ENCODE assay signal across 10 mouse cellular contexts in the genomic region with DNA sequence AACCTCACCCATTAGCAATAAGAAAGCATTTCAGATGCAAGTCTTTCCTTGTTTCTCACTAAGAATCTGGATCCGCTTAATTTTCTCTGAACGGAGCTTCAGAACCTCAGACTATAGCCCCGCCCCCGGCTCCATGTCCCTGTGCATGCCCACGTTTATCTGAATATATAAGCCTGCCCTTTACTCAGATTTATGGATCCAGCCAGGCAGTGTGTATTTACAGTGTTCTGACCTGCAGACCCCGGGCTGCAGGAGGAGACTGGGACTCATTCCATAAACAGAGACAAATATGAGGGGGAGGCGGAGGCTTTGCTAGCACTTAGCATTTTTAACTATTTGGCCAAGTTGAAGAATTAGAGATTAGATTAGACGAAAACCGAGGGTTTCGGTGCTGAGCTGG.
DNase-seq lines count a peak whose midpoint lies in the region; ATAC-seq and TF ChIP-seq lines count a peak whose summit lies in the region.
"Had no signal": no experiment of that assay in that cellular context is flagged by ENCODE, and none has a peak within 500 bp of the region (broad histone marks: within the 10 kb centered on the region; RNA-seq: fewer than 3 reads in every experiment).

No protein-coding gene starts in this region.

- H3K9me3 ChIP-seq in lung, embryonic 15.5 days = no peaks in the 10 kb centered on the region
- H3K9me3 ChIP-seq in stomach, postnatal 0 days (ENCODE audit: control insufficient read depth, low read length) = no peaks in the 10 kb centered on the region
- no peaks in the 10 kb centered on the region for H3K9me3 ChIP-seq in forebrain, embryonic 11.5 days (ENCODE audit: control insufficient read depth, low read length)

- no peak for TF ChIP-seq EP300 in stomach, postnatal 0 days (optimal IDR thresholded peaks at IDR 0.05)

- H3K27ac ChIP-seq in lung, embryonic 15.5 days = peak overlapping the region; percentile 76
- peak overlapping the region; percentile 91; the same call in 1 of the 2 replicates for H3K27ac ChIP-seq in stomach, postnatal 0 days (replicated peaks)
- H3K27ac ChIP-seq in forebrain, embryonic 11.5 days (ENCODE audit: low read depth, low read length) = no peak overlapping the region

- DNase-seq in adrenal gland, postnatal 36 days = peak; percentile 20 to 32
- DNase-seq in adrenal gland, adult 2 months = no peak
- no peak for DNase-seq in lung, postnatal 25 days (ENCODE audit: low spot score)
- peak; percentile 40 to 51 for DNase-seq in kidney, postnatal 25 days
- peak; percentile 33 for DNase-seq in stomach, postnatal 0 days (ENCODE audit: low spot score)
- DNase-seq in gastrocnemius, adult 8-10 months (ENCODE audit: low spot score in 2 of 2) = no peak
- no peak for DNase-seq in forebrain, embryonic 11.5 days (ENCODE audit: low spot score)
- DNase-seq: gastrocnemius, postnatal 25 days had no signal

- H3K4me3 ChIP-seq in lung, embryonic 15.5 days = no peak overlapping the region
- H3K4me3 ChIP-seq in stomach, postnatal 0 days (ENCODE audit: low read depth, low read length) = no peak overlapping the region
- no peak overlapping the region for H3K4me3 ChIP-seq in forebrain, embryonic 11.5 days (ENCODE audit: low read depth, low read length)

- H3K36me3 ChIP-seq in lung, embryonic 15.5 days = no peaks in the 10 kb centered on the region
- H3K36me3 ChIP-seq in stomach, postnatal 0 days (ENCODE audit: control insufficient read depth, insufficient read depth, low read length) = no peaks in the 10 kb centered on the region
- H3K36me3 ChIP-seq in forebrain, embryonic 11.5 days (ENCODE audit: control insufficient read depth, insufficient read depth, low read length) = no peaks in the 10 kb centered on the region

- peaks cover 49% of the 10 kb centered on the region for H3K4me1 ChIP-seq in lung, embryonic 15.5 days
- peaks cover 6% of the 10 kb centered on the region; the same call in 1 of the 2 replicates for H3K4me1 ChIP-seq in stomach, postnatal 0 days (replicated peaks; ENCODE audit: control insufficient read depth, insufficient read depth)
- peaks cover 14% of the 10 kb centered on the region for H3K4me1 ChIP-seq in forebrain, embryonic 11.5 days (replicated peaks; ENCODE audit: control insufficient read depth, insufficient read depth, low read length)

- no peaks in the 10 kb centered on the region for H3K27me3 ChIP-seq in lung, embryonic 15.5 days
- H3K27me3 ChIP-seq in stomach, postnatal 0 days (ENCODE audit: control insufficient read depth, insufficient read depth, low read length) = no peaks in the 10 kb centered on the region
- H3K27me3 ChIP-seq in forebrain, embryonic 11.5 days (ENCODE audit: control insufficient read depth, insufficient read depth, low read length) = no peaks in the 10 kb centered on the region; the same call in 1 of the 2 replicates

- H3K4me2 ChIP-seq in lung, embryonic 15.5 days = 0 out of 2 replicates have a peak overlapping the region, but pooled peaks have one; percentile 18
- peak overlapping the region; percentile 40 for H3K4me2 ChIP-seq in stomach, postnatal 0 days (replicated peaks; ENCODE audit: low read depth)
- no peak overlapping the region for H3K4me2 ChIP-seq in forebrain, embryonic 11.5 days (ENCODE audit: low read depth, low read length, severe bottlenecking)

- no peak overlapping the region for H3K9ac ChIP-seq in lung, embryonic 15.5 days
- H3K9ac ChIP-seq in stomach, postnatal 0 days (ENCODE audit: low read length) = 0 out of 2 replicates have a peak overlapping the region, but pooled peaks have one; percentile 18
- no peak overlapping the region for H3K9ac ChIP-seq in forebrain, embryonic 11.5 days (ENCODE audit: low read length)

- TF ChIP-seq CTCF in stomach, postnatal 0 days (IDR thresholded peaks at IDR 0.05; ENCODE audit: low read depth) = no peak

- 12% methylated on average over 10 of the region's 10 CpGs for WGBS in lung, embryonic 15.5 days
- WGBS in stomach, postnatal 0 days = 11% methylated on average over 10 of the region's 10 CpGs
- 69% methylated on average over 10 of the region's 10 CpGs for WGBS in forebrain, embryonic 11.5 days

- peak; percentile 88 for ATAC-seq in lung, embryonic 15.5 days (ENCODE audit: borderline replicate concordance, extremely low read depth, low FRiP score, low TSS enrichment)
- ATAC-seq in stomach, postnatal 0 days (ENCODE audit: low FRiP score, low TSS enrichment) = peak; percentile 69; the same call in 1 of the 2 replicates
- no peak for ATAC-seq in forebrain, embryonic 11.5 days (replicated peaks; ENCODE audit: low FRiP score)
- ATAC-seq: Patski had no signal

Comparison
In these comparisons a context has a peak if more than half of its experiments do, and no peak if none do; other contexts are left out.
1. DNase-seq: peak in adrenal gland, postnatal 36 days (2 of 2), kidney, postnatal 25 days (2 of 2) and stomach, postnatal 0 days (single experiment); none in adrenal gland, adult 2 months (single experiment), lung, postnatal 25 days (single experiment), gastrocnemius, adult 8-10 months (0 of 2) and forebrain, embryonic 11.5 days (single experiment).